Mouse (Mus musculus): ENCODE results near the gene Akt3. TPM values are rescaled to one million over a fixed set of nuclear protein-coding genes. Genes with fewer than 3 reads are reported as not detected.

The Akt3 gene
- polyA plus RNA-seq, 1 experiment from 2014 or later, result 2.3 TPM

GRCm38 (mm10) chr1:177195224-177195623, 62.8 kb downstream of the Akt3 start:
- Histone ChIP-seq H3K27me3 (replicated peaks; ENCODE audit: control insufficient read depth, insufficient read depth, low read length) (no peaks in the 10 kb centered on the region), H3K36me3 (ENCODE audit: control insufficient read depth, insufficient read depth, low read length) (no peaks in the 10 kb centered on the region), H3K9ac (ENCODE audit: low read depth, low read length) (no peak overlapping the region), H3K27ac (ENCODE audit: low read length) (no peak overlapping the region), H3K9me3 (ENCODE audit: control insufficient read depth, low read length) (no peaks in the 10 kb centered on the region), H3K4me1 (ENCODE audit: control insufficient read depth, insufficient read depth, low read length) (no peaks in the 10 kb centered on the region), H3K4me3 (ENCODE audit: low read length) (no peak overlapping the region), H3K4me2 (ENCODE audit: low read depth, low read length) (no peak overlapping the region)
- no peak for ATAC-seq

GRCm38 (mm10) chr1:177194324-177194723, 63.7 kb downstream of the Akt3 start:
- Histone ChIP-seq H3K4me3 (ENCODE audit: low read length) (no peak overlapping the region), H3K4me1 (ENCODE audit: control insufficient read depth, insufficient read depth, low read length) (no peaks in the 10 kb centered on the region), H3K27ac (ENCODE audit: low read length) (no peak overlapping the region), H3K4me2 (ENCODE audit: low read depth, low read length) (no peak overlapping the region), H3K9me3 (ENCODE audit: control insufficient read depth, low read length) (no peaks in the 10 kb centered on the region), H3K36me3 (ENCODE audit: control insufficient read depth, insufficient read depth, low read length) (no peaks in the 10 kb centered on the region), H3K9ac (ENCODE audit: low read depth, low read length) (no peak overlapping the region), H3K27me3 (replicated peaks; ENCODE audit: control insufficient read depth, insufficient read depth, low read length) (no peaks in the 10 kb centered on the region)
- WGBS, result 57% methylated on average over 1 of the region's 1 CpGs
- no peak for ATAC-seq

- Histone ChIP-seq H3K9me3 (ENCODE audit: control insufficient read depth, low read length) (no peaks in the 10 kb centered on the region), H3K4me2 (ENCODE audit: low read depth, low read length) (no peak overlapping the region), H3K36me3 (ENCODE audit: control insufficient read depth, insufficient read depth, low read length) (no peaks in the 10 kb centered on the region), H3K4me1 (ENCODE audit: control insufficient read depth, insufficient read depth, low read length) (no peaks in the 10 kb centered on the region), H3K27me3 (replicated peaks; ENCODE audit: control insufficient read depth, insufficient read depth, low read length) (no peaks in the 10 kb centered on the region), H3K9ac (ENCODE audit: low read depth, low read length) (no peak overlapping the region), H3K4me3 (ENCODE audit: low read length) (no peak overlapping the region), H3K27ac (ENCODE audit: low read length) (no peak overlapping the region)
- no peak for ATAC-seq
- 67% methylated on average over 3 of the region's 3 CpGs for WGBS
Observed at GRCm38 (mm10) chr1:177191623-177192022, 66.4 kb downstream of the Akt3 start.

GRCm38 (mm10) chr1:177190358-177190757, 67.6 kb downstream of the Akt3 start:
- WGBS, result 100% methylated on average over 1 of the region's 1 CpGs
- Histone ChIP-seq H3K9ac (ENCODE audit: low read depth, low read length) (no peak overlapping the region), H3K9me3 (ENCODE audit: control insufficient read depth, low read length) (no peaks in the 10 kb centered on the region), H3K36me3 (ENCODE audit: control insufficient read depth, insufficient read depth, low read length) (no peaks in the 10 kb centered on the region), H3K27me3 (replicated peaks; ENCODE audit: control insufficient read depth, insufficient read depth, low read length) (no peaks in the 10 kb centered on the region), H3K4me3 (ENCODE audit: low read length) (no peak overlapping the region), H3K4me2 (ENCODE audit: low read depth, low read length) (no peak overlapping the region), H3K4me1 (ENCODE audit: control insufficient read depth, insufficient read depth, low read length) (no peaks in the 10 kb centered on the region), H3K27ac (ENCODE audit: low read length) (no peak overlapping the region)
- no peak for ATAC-seq

GRCm38 (mm10) chr1:177188708-177189107, 69.3 kb downstream of the Akt3 start:
- Histone ChIP-seq H3K27me3 (replicated peaks; ENCODE audit: control insufficient read depth, insufficient read depth, low read length) (no peaks in the 10 kb centered on the region), H3K4me2 (ENCODE audit: low read depth, low read length) (no peak overlapping the region), H3K36me3 (ENCODE audit: control insufficient read depth, insufficient read depth, low read length) (no peaks in the 10 kb centered on the region), H3K9me3 (ENCODE audit: control insufficient read depth, low read length) (no peaks in the 10 kb centered on the region), H3K4me1 (ENCODE audit: control insufficient read depth, insufficient read depth, low read length) (no peaks in the 10 kb centered on the region), H3K9ac (ENCODE audit: low read depth, low read length) (no peak overlapping the region), H3K4me3 (ENCODE audit: low read length) (no peak overlapping the region), H3K27ac (ENCODE audit: low read length) (no peak overlapping the region)
- ATAC-seq, result peak; percentile 81
- WGBS, result 22% methylated on average over 3 of the region's 3 CpGs

GRCm38 (mm10) chr1:177186751-177187150, 71.3 kb downstream of the Akt3 start:
- Histone ChIP-seq H3K4me1 (ENCODE audit: control insufficient read depth, insufficient read depth, low read length) (no peaks in the 10 kb centered on the region), H3K27ac (ENCODE audit: low read length) (no peak overlapping the region), H3K27me3 (replicated peaks; ENCODE audit: control insufficient read depth, insufficient read depth, low read length) (no peaks in the 10 kb centered on the region), H3K36me3 (ENCODE audit: control insufficient read depth, insufficient read depth, low read length) (no peaks in the 10 kb centered on the region), H3K9me3 (ENCODE audit: control insufficient read depth, low read length) (no peaks in the 10 kb centered on the region), H3K4me3 (ENCODE audit: low read length) (no peak overlapping the region), H3K9ac (ENCODE audit: low read depth, low read length) (no peak overlapping the region), H3K4me2 (ENCODE audit: low read depth, low read length) (no peak overlapping the region)
- ATAC-seq, result no peak
- WGBS, result 53% methylated on average over 2 of the region's 2 CpGs

GRCm38 (mm10) chr1:177179635-177180034, 78.4 kb downstream of the Akt3 start:
- 82% methylated on average over 2 of the region's 2 CpGs for WGBS
- no peak for ATAC-seq
- no peak overlapping the region for H3K4me3 ChIP-seq (ENCODE audit: low read length)

GRCm38 (mm10) chr1:177175436-177175835, 82.6 kb downstream of the Akt3 start:
- H3K4me1 ChIP-seq (ENCODE audit: control insufficient read depth, insufficient read depth, low read length), result no peaks in the 10 kb centered on the region
- H3K4me3 ChIP-seq (ENCODE audit: low read length), result no peak overlapping the region
- no peaks in the 10 kb centered on the region for H3K27me3 ChIP-seq (replicated peaks; ENCODE audit: control insufficient read depth, insufficient read depth, low read length)
- H3K36me3 ChIP-seq (ENCODE audit: control insufficient read depth, insufficient read depth, low read length), result no peaks in the 10 kb centered on the region
- H3K27ac ChIP-seq (ENCODE audit: low read length), result no peak overlapping the region
- no peak overlapping the region for H3K4me2 ChIP-seq (ENCODE audit: low read depth, low read length)
- H3K9ac ChIP-seq (ENCODE audit: low read depth, low read length), result no peak overlapping the region
- ATAC-seq, result no peak
- no peaks in the 10 kb centered on the region for H3K9me3 ChIP-seq (ENCODE audit: control insufficient read depth, low read length)

More at GRCm38 (mm10) chr1:177179635-177180034, 78.4 kb downstream of the Akt3 start:
- Histone ChIP-seq H3K9me3 (ENCODE audit: control insufficient read depth, low read length) (no peaks in the 10 kb centered on the region), H3K9ac (ENCODE audit: low read depth, low read length) (no peak overlapping the region), H3K4me1 (ENCODE audit: control insufficient read depth, insufficient read depth, low read length) (no peaks in the 10 kb centered on the region), H3K27me3 (replicated peaks; ENCODE audit: control insufficient read depth, insufficient read depth, low read length) (no peaks in the 10 kb centered on the region), H3K36me3 (ENCODE audit: control insufficient read depth, insufficient read depth, low read length) (no peaks in the 10 kb centered on the region), H3K4me2 (ENCODE audit: low read depth, low read length) (no peak overlapping the region), H3K27ac (ENCODE audit: low read length) (no peak overlapping the region)

- no peaks in the 10 kb centered on the region for H3K27me3 ChIP-seq (replicated peaks; ENCODE audit: control insufficient read depth, insufficient read depth, low read length)
- no peak for ATAC-seq
- H3K4me1 ChIP-seq (ENCODE audit: control insufficient read depth, insufficient read depth, low read length), result no peaks in the 10 kb centered on the region
- H3K4me3 ChIP-seq (ENCODE audit: low read length), result no peak overlapping the region
- no peaks in the 10 kb centered on the region for H3K36me3 ChIP-seq (ENCODE audit: control insufficient read depth, insufficient read depth, low read length)
- H3K4me2 ChIP-seq (ENCODE audit: low read depth, low read length), result no peak overlapping the region
- no peak overlapping the region for H3K9ac ChIP-seq (ENCODE audit: low read depth, low read length)
- no peaks in the 10 kb centered on the region for H3K9me3 ChIP-seq (ENCODE audit: control insufficient read depth, low read length)
- no peak overlapping the region for H3K27ac ChIP-seq (ENCODE audit: low read length)
Observed at GRCm38 (mm10) chr1:177171300-177171699, 86.7 kb downstream of the Akt3 start.

GRCm38 (mm10) chr1:177165789-177166188, 92.2 kb downstream of the Akt3 start:
- Histone ChIP-seq H3K36me3 (ENCODE audit: control insufficient read depth, insufficient read depth, low read length) (no peaks in the 10 kb centered on the region), H3K4me2 (ENCODE audit: low read depth, low read length) (no peak overlapping the region), H3K9me3 (ENCODE audit: control insufficient read depth, low read length) (no peaks in the 10 kb centered on the region), H3K4me1 (ENCODE audit: control insufficient read depth, insufficient read depth, low read length) (no peaks in the 10 kb centered on the region), H3K27ac (ENCODE audit: low read length) (no peak overlapping the region), H3K4me3 (ENCODE audit: low read length) (no peak overlapping the region), H3K9ac (ENCODE audit: low read depth, low read length) (no peak overlapping the region), H3K27me3 (replicated peaks; ENCODE audit: control insufficient read depth, insufficient read depth, low read length) (no peaks in the 10 kb centered on the region)
- 40% methylated on average over 2 of the region's 2 CpGs for WGBS
- no peak for ATAC-seq

Data from intestine, embryonic 16.5 days (tissue).